Mouse (Mus musculus) urinary bladder, postnatal 14 days (tissue): ENCODE measurements at regions not wholly inside any gene's neighbourhood (a gene's known extent, or its start where the extent isn't known, plus 50 kb on each side); places are given as distances from the start of the nearest gene placed in this dataset.
A peak's percentile ranks its signal among the peaks of the same experiment; 100 is the strongest.

Experiments used
- DNase-seq: peaks from one replicate; pipeline ENCODE4 v3.0.0; 2021; ENCODE audit warnings: low spot score

DNA sequence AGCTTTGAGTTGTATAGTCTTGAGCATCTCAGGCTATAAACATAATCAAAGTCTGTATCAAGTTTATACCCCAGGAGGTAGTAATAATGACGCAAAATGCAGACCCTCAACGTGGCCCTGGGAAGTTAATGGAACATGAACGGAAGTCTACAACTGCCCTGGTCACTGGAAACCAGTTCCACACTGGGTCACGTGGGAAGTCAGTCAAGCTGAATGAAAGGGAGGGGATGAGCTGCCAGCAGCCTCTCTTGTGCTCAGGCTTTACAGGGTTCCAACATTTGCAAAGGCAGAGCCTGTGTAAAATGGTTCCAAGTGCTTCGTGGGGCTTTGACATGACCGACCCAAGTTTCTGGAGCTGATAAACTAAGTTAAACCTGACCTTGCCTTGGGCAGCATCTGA, 229.4 kb downstream of the Lnpk start:
- no peak for DNase-seq

DNA sequence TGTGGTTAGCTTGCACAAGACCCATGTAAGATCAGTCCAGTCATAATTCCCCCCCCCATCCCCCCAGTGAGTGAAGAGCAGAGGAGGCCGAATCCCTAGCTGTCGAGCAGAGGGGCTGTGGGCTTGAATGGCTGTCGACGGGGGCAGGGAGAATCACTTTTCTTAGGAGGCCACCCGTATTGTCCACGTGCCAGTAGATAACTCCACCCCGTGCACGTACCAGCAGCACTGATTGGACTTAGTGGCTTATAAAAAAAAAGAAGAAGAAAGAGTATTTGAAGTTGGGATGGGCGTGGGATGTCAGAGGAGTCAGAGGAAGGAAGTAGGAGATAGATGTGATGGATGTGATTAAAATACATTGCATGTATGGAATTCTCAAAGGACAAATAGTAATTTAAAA, 272.9 kb downstream of the Lnpk start:
- no peak for DNase-seq

DNA sequence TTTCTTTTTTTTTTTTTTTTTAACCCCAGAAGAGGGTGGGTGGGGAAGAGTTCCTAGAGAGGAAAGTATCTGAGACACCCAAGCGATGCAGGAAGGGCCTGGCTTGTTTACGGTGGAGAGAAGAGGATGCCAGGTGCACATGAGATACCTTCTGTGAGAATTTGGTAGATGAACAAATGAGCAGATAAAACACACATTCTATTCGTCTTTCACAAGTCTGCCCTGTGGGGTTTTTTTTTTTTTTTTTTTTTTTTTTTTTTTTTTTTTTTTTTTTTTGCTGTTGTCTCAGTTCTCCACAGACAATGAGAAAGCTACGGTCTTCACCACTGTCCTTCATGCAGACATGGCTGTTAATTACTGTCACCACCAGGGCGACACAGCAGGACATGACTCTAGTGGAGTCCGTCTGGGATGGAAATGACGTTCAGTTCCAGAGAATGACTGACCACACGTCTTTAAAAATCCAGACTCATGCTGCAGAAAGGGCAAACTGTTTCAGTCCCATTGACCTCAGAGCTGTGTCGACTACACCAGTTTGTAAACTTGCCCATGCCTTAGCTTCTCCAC, 278.3 kb downstream of the Lnpk start:
- DNase-seq: no peak

DNA sequence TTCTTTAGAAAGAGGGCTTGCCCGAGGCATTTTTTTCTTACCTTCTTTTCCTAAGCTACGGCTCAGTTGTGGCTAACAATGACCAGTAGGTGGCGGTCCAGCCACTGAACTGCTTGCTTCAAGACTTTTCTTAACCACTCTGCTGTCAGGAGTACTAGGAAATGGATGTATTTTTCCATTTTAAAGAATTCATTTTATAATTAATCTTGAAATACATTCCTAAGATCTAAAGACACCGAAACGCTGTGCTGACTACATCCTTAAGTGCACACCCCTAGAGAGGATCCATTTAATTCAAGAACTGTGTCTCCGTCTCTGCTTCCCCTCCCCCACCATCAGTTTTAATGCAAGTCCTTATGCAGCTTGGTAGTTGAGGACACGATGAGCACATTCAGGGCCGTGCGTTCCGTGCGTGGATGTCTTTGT, 278.9 kb downstream of the Lnpk start:
- peak; percentile 76 for DNase-seq

DNA sequence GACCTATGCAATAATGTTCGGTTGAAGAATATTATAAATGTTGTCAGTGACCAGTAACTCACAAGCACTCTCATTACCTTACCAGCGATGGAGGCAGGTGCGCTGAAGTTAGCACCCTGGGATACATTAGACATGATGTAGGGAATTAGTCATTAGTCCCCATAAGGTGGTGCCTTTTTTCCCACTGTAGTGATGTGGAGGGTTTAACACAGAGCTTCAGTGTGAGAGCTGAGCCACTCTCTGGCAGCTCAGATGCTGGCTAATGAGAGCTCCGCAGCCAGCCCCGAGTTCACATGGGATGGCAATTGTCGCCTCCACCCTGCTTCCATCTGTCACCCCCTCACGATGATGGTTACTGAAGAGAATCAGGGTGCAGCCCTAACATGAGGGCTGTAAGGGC, 286.6 kb downstream of the Lnpk start:
- no peak for DNase-seq

DNA sequence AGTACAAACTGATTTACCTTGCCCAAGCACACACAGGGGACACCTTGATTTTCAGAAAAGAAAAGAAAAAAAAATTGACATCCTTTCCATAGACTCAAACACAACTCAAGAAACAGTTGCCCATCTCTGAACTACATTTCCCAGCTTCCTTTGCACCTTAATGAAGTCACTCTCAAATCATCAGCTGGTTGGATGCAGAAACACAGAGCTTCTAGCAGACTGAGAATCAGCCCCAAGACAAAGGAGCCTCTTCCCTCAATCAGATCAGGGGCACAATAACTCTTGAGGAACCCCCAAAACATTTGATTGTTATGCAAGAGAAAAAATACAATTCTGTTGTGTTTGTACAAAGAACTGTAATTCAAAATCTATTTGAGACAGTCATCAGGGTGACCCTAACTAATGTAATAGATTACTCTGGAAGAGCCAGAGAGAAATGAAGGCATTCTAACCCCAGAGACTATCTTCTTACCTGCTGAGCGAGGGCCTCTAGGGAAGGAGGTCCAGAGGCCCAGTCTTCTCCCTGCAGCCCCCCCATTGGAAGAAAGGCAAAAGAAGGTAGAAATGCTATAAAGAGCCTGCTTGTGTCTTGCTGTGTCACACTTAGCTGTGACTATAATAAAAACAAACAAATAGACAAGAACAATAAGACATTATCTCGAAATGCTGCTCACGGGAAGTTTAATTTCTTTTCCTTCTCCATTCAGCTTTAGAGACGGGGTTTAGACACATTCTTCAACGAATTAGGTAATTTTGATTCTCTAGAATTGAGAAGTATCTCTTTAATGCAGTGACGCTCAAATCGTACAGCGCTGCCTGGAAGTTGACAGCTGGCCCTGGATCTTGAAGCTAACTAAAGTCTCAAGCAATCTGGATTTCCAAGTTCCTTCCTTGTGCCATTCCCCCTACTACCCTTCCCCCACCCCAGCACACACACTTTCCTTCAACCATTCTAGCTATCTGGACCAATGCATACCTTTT, 287.5 kb downstream of the Lnpk start:
- DNase-seq: no peak

DNA sequence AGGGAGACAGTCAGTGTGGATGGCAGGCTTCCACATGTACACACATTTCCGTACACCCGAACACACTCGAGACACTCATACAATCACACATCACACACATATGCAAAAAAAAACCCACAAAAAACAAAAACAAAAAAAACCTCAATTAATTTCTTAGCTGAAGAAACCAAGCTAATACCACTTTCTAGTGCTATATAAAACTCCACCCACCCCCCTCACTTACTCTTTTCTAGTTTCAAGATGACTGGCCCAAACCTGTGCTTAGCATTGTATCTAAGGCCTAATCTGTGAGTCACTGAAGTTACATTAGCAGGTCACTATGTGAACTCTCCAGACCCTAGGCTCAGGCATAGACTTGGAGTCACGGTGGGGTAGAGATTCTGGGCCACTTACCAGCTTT, 293.6 kb downstream of the Lnpk start:
- DNase-seq: no peak

DNA sequence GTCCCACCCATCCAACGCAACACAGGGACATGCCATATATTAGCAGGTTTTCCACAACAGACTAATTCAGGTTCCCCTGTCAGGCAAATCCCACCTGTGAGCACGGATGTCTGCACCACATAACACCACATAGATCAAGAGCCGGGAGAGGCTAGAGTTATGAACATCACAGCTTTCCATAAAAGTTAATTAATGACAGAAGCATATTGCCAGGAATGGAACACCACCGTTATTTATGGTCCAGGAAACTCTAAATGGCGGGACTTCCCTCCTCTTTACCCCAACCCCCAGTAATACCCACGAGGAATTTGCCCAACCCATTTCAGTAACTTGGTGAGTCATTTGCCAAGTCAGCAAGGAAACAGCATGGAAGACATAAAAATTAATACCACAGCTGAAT, 314.3 kb downstream of the Lnpk start:
- no peak for DNase-seq

DNA sequence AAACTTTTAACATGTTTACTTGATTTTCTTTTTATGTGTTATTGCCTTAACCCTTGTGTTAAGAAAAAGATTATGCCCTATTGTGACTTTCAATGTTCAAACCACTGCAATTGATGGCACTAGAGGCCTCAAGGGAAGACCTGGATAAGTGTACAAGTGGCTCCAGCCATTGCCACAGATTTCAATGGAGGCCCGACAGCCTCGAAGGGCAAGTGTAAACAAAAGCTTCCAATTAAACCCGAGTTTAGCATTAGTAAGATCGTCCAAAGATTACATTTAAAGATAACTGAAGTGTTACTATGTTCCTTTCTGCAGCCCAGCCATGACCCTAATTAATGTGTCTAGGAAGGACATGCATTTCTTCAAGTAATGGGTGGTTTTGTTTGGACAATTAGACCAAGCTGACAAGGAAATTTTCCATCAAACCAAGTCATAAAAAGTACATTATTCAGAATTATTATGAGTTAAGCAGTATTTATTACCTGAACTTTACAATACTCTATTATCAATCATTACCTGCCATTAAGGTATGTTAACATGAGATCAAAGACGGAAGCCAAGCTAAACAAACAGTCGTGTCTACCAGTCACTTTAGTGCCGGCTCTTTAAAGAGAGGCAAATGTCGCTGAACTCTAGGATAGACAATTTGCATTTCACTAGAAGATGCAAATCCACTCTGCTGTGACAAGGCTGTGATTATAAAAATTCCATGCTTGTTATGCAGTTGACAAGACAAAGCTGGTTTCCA, 322.0 kb downstream of the Lnpk start:
- DNase-seq: no peak

DNA sequence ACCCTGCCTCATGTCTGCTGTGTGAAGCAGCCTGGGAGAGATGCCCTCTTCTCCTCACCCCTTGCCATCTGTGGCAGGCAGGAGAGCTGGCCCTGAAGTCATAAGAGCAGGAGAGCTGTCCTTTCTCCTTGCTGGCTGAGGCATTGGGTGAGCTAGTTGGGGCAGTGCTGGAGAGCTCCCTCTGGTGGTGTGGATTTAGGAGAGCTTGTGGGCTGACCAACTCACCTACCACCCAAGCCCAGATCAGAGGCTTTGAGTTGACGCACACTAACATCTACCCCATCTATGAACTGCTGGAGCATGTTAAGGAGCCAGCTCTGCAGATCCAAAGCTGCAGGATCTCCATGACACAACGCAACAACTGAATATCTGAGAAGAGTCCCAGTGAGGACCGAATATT, 331.7 kb downstream of the Lnpk start:
- no peak for DNase-seq

DNA sequence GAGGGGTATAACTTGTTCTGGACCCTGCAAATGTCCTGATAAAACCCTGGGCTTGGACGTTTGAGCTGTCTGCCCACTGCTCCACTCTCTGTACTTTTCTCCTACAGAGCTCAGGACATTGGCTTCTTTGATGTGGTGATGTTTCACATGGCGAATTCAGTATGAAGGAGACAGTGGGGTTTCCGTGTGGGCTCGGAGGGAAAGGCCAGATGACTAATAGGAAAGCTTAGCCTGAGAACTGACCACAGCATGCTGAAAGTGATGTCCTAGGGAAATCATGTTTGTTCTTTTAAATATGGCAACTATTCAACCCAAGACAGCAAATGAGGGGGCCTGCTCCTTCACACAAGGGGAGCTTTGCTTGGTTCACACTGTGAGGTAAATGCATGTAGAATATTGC, 332.6 kb downstream of the Lnpk start:
- DNase-seq: no peak

DNA sequence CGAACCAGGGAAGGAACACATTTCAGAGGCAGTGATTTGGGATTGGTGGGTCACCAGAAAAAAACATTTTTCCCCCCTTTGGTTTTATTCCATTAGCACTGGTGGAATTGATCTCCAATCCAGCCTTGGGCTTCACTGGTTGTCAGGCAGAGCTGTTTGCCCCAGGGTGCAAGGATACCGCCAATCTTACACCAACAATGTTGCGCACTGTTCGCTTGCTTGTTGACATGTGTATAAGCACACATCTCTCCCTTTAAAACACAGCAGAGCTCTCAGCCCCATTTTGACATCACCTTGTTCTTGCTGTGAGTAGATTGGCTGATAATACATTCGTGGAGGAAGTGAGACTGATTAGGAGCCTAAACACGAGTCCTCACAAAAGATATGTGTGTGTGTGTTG, 333.1 kb upstream of the Atp5g3 start:
- DNase-seq: no peak

DNA sequence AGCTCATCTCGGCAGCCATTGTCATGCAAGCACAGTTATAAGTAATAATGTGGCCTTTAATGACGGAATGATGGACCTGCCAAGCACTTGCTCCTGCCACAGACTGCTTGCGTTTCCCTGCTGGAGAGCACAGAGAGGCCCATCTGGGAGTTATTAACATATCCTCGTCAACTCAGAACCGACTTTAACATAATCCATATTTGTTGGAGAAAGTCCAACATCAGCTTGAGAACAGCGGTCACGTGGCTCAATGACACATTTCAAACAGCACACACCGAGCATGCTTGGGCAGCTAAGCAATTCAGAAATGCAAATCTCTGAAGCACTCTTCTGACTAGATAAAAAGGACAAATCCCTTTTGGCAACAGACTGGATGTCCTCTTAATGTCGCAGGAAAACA, 332.7 kb upstream of the Atp5g3 start:
- no peak for DNase-seq

DNA sequence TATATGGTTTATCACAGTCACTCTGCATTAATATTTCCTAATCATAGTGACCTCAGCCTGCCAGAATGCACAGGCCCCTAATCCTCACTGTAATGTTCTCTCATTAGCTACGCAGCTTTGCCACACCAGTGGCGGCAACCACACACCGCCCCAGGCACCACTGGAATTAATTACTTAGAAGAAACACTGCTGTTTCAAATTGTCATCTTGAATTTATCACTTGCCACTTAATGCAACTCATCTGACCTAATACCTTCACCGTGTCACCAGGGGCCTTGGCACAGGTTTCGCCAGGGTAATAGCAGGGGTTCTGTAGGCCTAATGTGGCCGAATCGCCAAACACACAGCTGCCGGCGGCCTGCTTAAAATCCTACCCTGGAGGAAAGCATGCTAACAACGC, 328.5 kb upstream of the Atp5g3 start:
- DNase-seq: no peak

DNA sequence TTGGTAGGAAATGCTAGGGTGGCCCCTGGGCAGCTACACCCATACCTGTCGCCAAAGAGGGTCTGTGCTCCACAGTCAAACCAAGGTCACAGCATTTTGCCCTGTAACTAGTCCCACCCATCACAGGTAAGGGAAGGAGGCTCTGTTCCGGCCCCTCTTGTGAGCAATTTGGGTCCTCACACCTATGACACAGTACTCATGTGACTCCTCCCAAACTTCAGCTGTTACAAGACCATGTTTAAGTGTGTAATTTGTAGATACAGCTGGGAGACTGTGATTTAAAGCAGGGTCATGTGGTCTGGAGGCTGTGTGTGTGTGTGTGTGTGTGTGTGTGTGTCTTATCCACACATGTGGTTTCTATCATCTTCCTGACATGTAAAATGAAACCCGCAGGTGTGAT, 306.3 kb upstream of the Atp5g3 start:
- DNase-seq: no peak

DNA sequence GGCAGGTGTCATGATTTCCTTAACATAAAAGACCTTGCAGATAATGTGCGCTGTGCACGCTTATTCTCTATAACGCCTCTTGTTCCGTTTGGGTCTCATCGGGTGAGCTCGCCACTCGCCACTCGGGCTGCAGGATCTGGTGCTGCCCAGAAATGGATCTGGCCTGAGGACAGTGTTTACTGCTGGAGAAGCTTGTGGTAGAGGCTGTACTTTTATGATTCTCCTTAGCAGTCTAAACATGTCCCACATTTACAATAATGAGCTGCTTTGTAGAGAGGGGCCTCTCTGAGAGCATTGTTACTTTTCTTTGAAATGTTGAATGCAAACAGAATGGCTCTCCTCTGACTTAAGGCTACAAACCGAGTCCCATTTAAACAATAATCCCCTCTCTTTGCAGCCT, 299.1 kb upstream of the Atp5g3 start:
- no peak for DNase-seq

DNA sequence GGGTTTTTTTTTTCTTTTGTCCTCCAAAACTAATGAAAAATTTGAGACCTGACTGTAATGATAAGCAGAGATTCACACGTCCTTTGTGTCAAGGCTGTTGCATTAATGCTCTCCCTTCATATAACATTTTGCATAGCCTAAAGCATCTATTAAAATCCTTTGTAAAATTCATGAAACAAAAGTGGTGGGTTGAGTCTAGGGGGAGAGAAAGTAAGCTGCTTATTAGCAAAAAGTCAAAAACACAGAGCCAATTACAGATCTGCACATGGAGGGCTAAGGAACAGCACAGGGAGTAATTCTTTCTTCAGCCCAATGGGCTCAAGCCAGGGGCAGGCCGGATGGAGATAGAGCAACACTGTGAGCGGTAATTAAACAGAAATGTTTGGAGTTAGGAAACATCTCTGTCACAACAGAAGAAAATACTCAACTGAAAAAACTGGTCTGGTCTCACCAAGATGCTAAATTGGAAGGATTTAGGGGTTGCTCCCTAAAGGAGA, 298.3 kb upstream of the Atp5g3 start:
- no peak for DNase-seq

DNA sequence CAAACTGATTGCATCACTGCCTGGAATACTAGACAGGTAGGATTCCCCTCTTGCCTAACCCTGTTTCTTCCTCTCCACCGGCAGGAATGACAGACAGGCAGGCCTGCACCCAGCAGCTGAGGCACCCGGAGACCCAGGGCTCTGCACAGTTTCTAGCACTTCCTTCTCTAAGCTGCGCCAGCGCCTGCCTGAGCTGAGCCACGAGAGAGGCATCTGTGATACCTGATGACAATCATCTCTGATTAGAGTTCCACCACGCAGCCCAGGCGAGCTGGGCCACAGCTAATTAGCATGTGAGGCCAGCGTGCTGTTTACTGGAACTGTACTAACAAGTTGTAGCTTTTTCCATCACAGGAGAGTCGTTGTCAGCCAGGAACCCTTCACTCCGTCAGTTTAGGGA, 296.3 kb upstream of the Atp5g3 start:
- no peak for DNase-seq

DNA sequence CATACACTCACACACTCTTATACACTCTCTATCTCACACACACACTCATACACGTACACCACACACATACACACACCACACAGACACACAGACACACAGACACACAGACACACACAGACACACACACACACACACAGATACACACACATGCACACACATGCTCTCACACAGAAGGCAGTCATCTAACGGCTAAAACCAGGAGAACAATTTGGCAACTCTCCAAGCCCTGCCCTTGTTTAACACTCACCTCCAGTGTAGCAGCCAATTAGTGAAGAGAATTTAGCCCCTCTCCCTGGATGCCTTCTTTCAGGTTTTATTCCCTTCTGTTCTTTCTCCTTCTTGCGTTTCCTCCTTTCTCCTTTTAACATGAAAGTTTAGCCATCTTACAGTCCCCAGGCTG, 291.6 kb upstream of the Atp5g3 start:
- DNase-seq: no peak

DNA sequence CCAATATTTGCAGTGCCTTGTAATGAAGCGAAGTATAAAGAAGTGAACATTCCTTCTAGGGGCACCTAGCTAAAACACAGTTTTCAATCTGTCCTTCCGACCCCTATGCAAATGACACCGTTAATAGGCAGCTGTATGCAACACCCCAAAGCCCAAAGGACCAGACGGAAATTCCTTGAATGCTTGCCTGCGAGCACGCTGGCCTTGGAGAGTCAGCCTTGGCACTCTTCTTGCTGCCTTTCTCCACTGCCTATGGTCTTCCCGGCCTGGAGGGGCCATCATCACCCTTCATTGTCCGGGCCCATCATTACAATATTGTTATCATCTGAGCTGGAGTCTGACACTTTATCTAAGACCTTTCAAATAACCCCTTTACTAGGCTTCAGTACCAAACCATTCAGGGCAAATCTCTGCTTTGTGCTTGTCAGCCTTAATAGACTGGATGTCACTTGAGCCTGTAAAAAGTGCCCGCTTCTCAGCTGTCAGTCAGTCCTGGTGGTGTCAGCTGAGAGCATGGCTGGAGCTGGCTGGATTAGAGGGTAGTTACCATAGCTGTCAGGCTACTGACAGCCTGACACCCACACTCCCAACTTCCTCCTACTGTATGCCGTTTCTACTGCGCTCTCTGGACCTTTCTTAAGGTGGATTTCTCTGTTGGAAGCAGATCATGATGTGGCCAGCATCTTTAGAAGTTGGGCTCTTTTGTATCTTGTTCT, 290.6 kb upstream of the Atp5g3 start:
- no peak for DNase-seq

DNA sequence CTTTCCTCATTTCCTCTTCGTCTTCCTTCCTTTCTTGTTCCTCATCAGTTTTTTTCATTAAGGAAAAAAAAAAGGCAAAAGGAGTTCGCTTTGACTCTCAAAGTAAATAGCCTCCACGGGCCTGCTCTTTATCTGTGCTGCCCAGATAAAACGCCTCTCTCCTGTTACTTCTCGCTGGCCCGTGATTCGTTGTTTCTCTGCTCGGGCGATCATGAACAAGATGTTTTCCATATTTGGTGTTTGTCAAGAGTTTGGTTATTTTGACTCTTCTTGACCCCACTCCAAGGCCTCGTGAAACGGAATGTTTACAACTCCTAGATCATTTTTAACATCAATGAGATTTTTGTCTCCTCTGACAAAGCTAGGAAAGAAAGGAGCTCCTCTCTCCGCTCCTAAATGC, 288.4 kb upstream of the Atp5g3 start:
- peak; percentile 12 for DNase-seq
